Mouse (Mus musculus): Measurements from ENCODE around the gene Eif5a.

The Eif5a gene

GRCm38 (mm10) chr11:69922012-69922756 is 426 bp upstream of the Eif5a start:
- DNase-seq (ENCODE audit: low spot score in 2 of 2): no peak

GRCm38 (mm10) chr11:69920266-69921031 is 1.3 kb downstream of the Eif5a start:
- DNase-seq (ENCODE audit: low spot score in 2 of 2): peak in 1 of 2 experiments; percentile 66

- DNase-seq (ENCODE audit: low spot score in 2 of 2): peak; percentile 88 to 94
Observed at GRCm38 (mm10) chr11:69919661-69920265, 2.0 kb downstream of the Eif5a start.

- peak in 1 of 2 experiments; percentile 31 for DNase-seq (ENCODE audit: low spot score in 2 of 2)
Observed at GRCm38 (mm10) chr11:69919053-69919452, 2.7 kb downstream of the Eif5a start.

- DNase-seq (ENCODE audit: low spot score in 2 of 2): no peak
Observed at GRCm38 (mm10) chr11:69918118-69918517, 3.6 kb downstream of the Eif5a start.

GRCm38 (mm10) chr11:69917379-69917948 is 4.3 kb downstream of the Eif5a start:
- DNase-seq (ENCODE audit: low spot score in 2 of 2): peak in 1 of 2 experiments; percentile 23

GRCm38 (mm10) chr11:69916652-69917378 is 4.9 kb downstream of the Eif5a start:
- peak in 1 of 2 experiments; percentile 40 for DNase-seq (ENCODE audit: low spot score in 2 of 2)

GRCm38 (mm10) chr11:69915667-69916627 is 5.8 kb downstream of the Eif5a start:
- DNase-seq (ENCODE audit: low spot score in 2 of 2): peak; percentile 59 to 62

GRCm38 (mm10) chr11:69914917-69915430 is 6.8 kb downstream of the Eif5a start:
- peak in 1 of 2 experiments; percentile 35 for DNase-seq (ENCODE audit: low spot score in 2 of 2)

GRCm38 (mm10) chr11:69914372-69914764 is 7.4 kb downstream of the Eif5a start:
- peak in 1 of 2 experiments; percentile 66 for DNase-seq (ENCODE audit: low spot score in 2 of 2)

GRCm38 (mm10) chr11:69913554-69914371 is 8.0 kb downstream of the Eif5a start, which contains the start of gene Gps2:
Gene Gps2 (plus strand): TSS chr11:69913888.
- DNase-seq (ENCODE audit: low spot score in 2 of 2): peak; percentile 88 to 93

GRCm38 (mm10) chr11:69912716-69913530 is 8.8 kb downstream of the Eif5a start:
- no peak for DNase-seq (ENCODE audit: low spot score in 2 of 2)

GRCm38 (mm10) chr11:69911701-69912100 is 10.1 kb downstream of the Eif5a start:
- no peak for DNase-seq (ENCODE audit: low spot score in 2 of 2)

- no peak for DNase-seq (ENCODE audit: low spot score in 2 of 2)
Observed at GRCm38 (mm10) chr11:69910781-69911560, 10.8 kb downstream of the Eif5a start.

GRCm38 (mm10) chr11:69910177-69910576 is 11.6 kb downstream of the Eif5a start:
- DNase-seq (ENCODE audit: low spot score in 2 of 2): no peak

GRCm38 (mm10) chr11:69909174-69909573 is 12.6 kb downstream of the Eif5a start:
- no peak for DNase-seq (ENCODE audit: low spot score in 2 of 2)

GRCm38 (mm10) chr11:69908645-69909044 is 13.1 kb downstream of the Eif5a start:
- no peak for DNase-seq (ENCODE audit: low spot score in 2 of 2)
